Mouse (Mus musculus): ENCODE results near the gene Ptp4a2. TPM values are rescaled to one million over a fixed set of nuclear protein-coding genes. Genes with fewer than 3 reads are reported as not detected.
"Not testable (repeated sequence)": the region's sequence is repeated elsewhere in the genome, so short reads cannot be mapped to it uniquely, and the experiment has no call there.

Gene Ptp4a2
- polyA plus RNA-seq, 1 experiment from 2014 or later: 332 TPM

GRCm38 (mm10) chr4:129855051-129855970, 44.3 kb downstream of the Ptp4a2 start:
- H3K27ac ChIP-seq: no peak overlapping the region
- H3K9ac ChIP-seq: no peak overlapping the region
- H3K36me3 ChIP-seq: peaks cover 16% of the 10 kb centered on the region
- WGBS: 80% methylated on average over 16 of the region's 16 CpGs
- no peak for ATAC-seq (ENCODE audit: insufficient number of reproducible peaks, insufficient read depth, low FRiP score, low TSS enrichment)
- no peak overlapping the region for H3K4me3 ChIP-seq
- H3K4me2 ChIP-seq (replicated peaks): no peak overlapping the region
- no peaks in the 10 kb centered on the region for H3K27me3 ChIP-seq
- H3K4me1 ChIP-seq: 0 out of 2 replicates have a peak, but pooled peaks cover 10% of the 10 kb centered on the region
- no peaks in the 10 kb centered on the region for H3K9me3 ChIP-seq

DNA sequence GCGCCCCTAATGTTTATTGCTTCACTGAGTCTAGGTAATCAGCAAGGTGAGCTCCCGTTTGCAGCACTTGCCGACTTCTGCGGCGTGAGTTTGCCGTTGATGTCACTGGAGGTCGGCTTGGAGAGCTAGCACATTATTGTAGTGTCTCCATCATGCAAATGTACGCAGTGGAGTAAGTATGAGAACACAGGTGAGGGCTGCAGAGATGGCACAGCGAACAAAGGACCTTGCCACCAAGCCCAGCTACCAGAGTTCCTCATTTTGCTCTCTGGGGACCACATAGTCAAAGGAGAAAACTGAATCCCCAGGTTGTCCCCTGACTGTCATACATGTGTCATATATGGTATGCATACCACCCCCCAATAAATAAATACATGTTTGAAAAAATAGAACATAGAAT, 49.4 kb downstream of the Ptp4a2 start:
- no peak for ATAC-seq (ENCODE audit: insufficient number of reproducible peaks, insufficient read depth, low FRiP score, low TSS enrichment)
- Histone ChIP-seq H3K27me3 (no peaks in the 10 kb centered on the region), H3K4me3 (no peak overlapping the region), H3K27ac (no peak overlapping the region), H3K4me1 (0 out of 2 replicates have a peak, but pooled peaks cover 4% of the 10 kb centered on the region), H3K4me2 (replicated peaks) (no peak overlapping the region), H3K9ac (no peak overlapping the region), H3K36me3 (0 out of 2 replicates have a peak, but pooled peaks cover 4% of the 10 kb centered on the region), H3K9me3 (no peaks in the 10 kb centered on the region)
- 92% methylated on average over 9 of the region's 9 CpGs for WGBS

- 0 out of 2 replicates have a peak, but pooled peaks cover 4% of the 10 kb centered on the region for H3K36me3 ChIP-seq
- H3K4me1 ChIP-seq: no peaks in the 10 kb centered on the region
- H3K9ac ChIP-seq: no peak overlapping the region
- no peak overlapping the region for H3K4me2 ChIP-seq (replicated peaks)
- no peak for ATAC-seq (ENCODE audit: insufficient number of reproducible peaks, insufficient read depth, low FRiP score, low TSS enrichment)
- WGBS: 81% methylated on average over 8 of the region's 8 CpGs
- no peaks in the 10 kb centered on the region for H3K27me3 ChIP-seq
- H3K27ac ChIP-seq: no peak overlapping the region
- no peak overlapping the region for H3K4me3 ChIP-seq
- H3K9me3 ChIP-seq: no peaks in the 10 kb centered on the region
These were observed 50.4 kb downstream of the Ptp4a2 start for GRCm38 (mm10) chr4:129861400-129861799.

DNA sequence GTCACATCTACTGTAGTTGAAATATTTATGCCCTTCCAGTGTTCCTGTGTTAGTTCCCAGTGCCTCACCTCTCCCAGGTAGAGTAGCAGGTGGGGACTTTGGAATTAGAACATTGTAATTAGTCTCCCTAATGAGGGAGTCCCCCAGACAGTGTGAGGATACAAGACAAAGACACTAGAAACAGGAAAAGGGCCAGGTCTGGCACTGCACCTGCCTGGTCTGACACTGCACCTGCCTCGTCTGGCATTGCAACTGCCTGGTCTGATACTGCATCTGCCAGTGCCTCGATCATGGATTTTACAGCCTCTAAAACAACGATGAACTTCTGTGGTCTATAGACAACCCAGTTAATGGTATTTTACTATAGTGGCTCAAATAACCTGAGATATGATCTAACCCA, 51.3 kb downstream of the Ptp4a2 start:
- WGBS: 81% methylated on average over 3 of the region's 3 CpGs
- H3K27me3 ChIP-seq: no peaks in the 10 kb centered on the region
- no peak overlapping the region for H3K4me2 ChIP-seq (replicated peaks)
- no peaks in the 10 kb centered on the region for H3K9me3 ChIP-seq
- no peaks in the 10 kb centered on the region for H3K4me1 ChIP-seq
- no peak for ATAC-seq (ENCODE audit: insufficient number of reproducible peaks, insufficient read depth, low FRiP score, low TSS enrichment)
- H3K36me3 ChIP-seq: 0 out of 2 replicates have a peak, but pooled peaks cover 4% of the 10 kb centered on the region
- H3K4me3 ChIP-seq: no peak overlapping the region
- H3K27ac ChIP-seq: no peak overlapping the region
- no peak overlapping the region for H3K9ac ChIP-seq

- 95% methylated on average over 5 of the region's 5 CpGs for WGBS
- H3K27me3 ChIP-seq; H3K36me3 ChIP-seq; H3K9me3 ChIP-seq; H3K27ac ChIP-seq; H3K4me1 ChIP-seq; H3K9ac ChIP-seq; H3K4me2 ChIP-seq (replicated peaks); ATAC-seq (ENCODE audit: insufficient number of reproducible peaks, insufficient read depth, low FRiP score, low TSS enrichment); H3K4me3 ChIP-seq: not testable (repeated sequence)
These were observed 55.2 kb downstream of the Ptp4a2 start for GRCm38 (mm10) chr4:129866171-129866570.

DNA sequence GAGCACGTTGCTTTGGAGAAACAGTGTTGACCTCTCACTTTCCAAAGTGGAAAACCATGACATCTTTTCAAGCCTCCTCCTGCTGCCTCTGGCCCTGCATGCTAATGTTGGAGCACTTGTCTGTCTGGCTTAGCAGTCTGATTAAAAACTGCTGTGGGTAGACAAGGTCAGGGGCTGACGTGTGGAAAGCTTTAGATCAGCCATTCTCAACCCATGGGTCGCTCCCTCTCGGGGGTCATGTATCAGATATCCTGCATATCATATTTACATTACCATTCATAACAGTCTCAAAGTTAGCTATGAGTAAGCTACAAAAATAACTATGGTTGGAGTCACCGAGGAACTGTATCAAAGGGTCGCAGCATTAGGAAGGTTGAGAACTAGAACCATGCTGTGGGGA, 57.2 kb downstream of the Ptp4a2 start:
- no peak overlapping the region for H3K9ac ChIP-seq
- 35% methylated on average over 6 of the region's 6 CpGs for WGBS
- no peak overlapping the region for H3K4me2 ChIP-seq (replicated peaks)

DNA sequence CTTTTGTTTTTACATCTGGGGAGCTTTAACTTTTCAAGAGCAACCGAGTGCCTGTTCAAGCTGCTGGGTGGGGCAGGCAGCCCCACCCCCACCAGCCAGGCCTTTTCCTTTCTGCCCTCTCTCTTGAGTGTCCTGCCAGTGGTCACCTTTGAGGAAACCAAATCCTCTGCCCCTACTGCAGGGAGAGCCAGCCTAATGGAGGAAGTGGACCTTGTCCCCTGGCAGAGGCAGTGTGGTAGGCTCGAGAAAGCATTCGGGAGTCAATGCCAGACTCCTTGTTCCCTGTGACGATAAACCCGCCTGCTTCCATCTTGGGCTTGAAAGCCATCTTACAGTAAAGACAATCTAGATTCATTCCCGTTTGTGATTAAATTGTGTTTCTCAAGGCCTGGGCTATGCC, 59.5 kb downstream of the Ptp4a2 start:
- no peak overlapping the region for H3K27ac ChIP-seq
- WGBS: 77% methylated on average over 6 of the region's 6 CpGs
- H3K9me3 ChIP-seq: no peaks in the 10 kb centered on the region
- no peaks in the 10 kb centered on the region for H3K36me3 ChIP-seq
- H3K4me1 ChIP-seq: peaks cover 9% of the 10 kb centered on the region
- no peak overlapping the region for H3K4me2 ChIP-seq (replicated peaks)
- no peak overlapping the region for H3K9ac ChIP-seq
- no peak for ATAC-seq (ENCODE audit: insufficient number of reproducible peaks, insufficient read depth, low FRiP score, low TSS enrichment)
- H3K4me3 ChIP-seq: no peak overlapping the region
- H3K27me3 ChIP-seq: no peaks in the 10 kb centered on the region

More for the DNA sequence above, 57.2 kb downstream of the Ptp4a2 start:
- Histone ChIP-seq H3K4me1 (peaks cover 9% of the 10 kb centered on the region), H3K27ac (0 out of 2 replicates have a peak overlapping the region, but pooled peaks have one; percentile 23), H3K36me3 (no peaks in the 10 kb centered on the region), H3K27me3 (no peaks in the 10 kb centered on the region), H3K9me3 (no peaks in the 10 kb centered on the region), H3K4me3 (no peak overlapping the region)
- no peak for ATAC-seq (ENCODE audit: insufficient number of reproducible peaks, insufficient read depth, low FRiP score, low TSS enrichment)

DNA sequence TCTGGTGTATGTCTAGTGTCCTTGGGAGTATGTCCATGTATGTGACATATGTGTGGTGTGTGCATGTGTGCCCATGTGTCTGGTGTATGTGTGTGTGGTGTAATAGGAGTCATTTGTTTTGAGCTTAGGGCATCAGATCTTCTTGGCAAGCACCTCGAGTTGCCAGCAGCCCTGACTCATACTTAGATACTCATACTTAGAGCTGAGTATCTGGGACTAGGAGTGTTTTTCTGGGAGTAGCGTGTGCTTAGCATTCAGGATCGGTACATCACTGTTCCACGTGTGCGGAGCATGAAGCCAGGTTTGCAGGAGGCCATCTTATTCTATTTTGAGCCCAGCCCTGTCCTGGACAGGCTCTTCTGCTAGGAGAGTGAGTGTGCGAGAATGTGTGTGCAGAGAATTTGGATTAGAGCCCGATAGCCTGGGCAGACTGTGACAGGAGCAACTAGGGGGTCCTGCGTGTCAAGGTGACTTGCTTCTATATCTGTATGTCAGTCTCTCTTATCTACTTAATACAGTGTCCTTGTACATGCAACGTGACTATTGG, 61.4 kb downstream of the Ptp4a2 start:
- Histone ChIP-seq H3K9ac (no peak overlapping the region), H3K4me2 (replicated peaks) (no peak overlapping the region)
- WGBS: 87% methylated on average over 9 of the region's 9 CpGs

GRCm38 (mm10) chr4:129874805-129875204, 63.8 kb downstream of the Ptp4a2 start:
- Histone ChIP-seq H3K27me3 (no peaks in the 10 kb centered on the region), H3K27ac (no peak overlapping the region), H3K9ac (no peak overlapping the region), H3K4me2 (replicated peaks) (no peak overlapping the region), H3K9me3 (no peaks in the 10 kb centered on the region), H3K4me1 (peaks cover 20% of the 10 kb centered on the region), H3K4me3 (no peak overlapping the region), H3K36me3 (no peaks in the 10 kb centered on the region)
- 88% methylated on average over 10 of the region's 10 CpGs for WGBS
- ATAC-seq (ENCODE audit: insufficient number of reproducible peaks, insufficient read depth, low FRiP score, low TSS enrichment): no peak

More for the DNA sequence above, 61.4 kb downstream of the Ptp4a2 start:
- no peaks in the 10 kb centered on the region for H3K9me3 ChIP-seq
- no peak overlapping the region for H3K4me3 ChIP-seq
- H3K36me3 ChIP-seq: no peaks in the 10 kb centered on the region
- ATAC-seq (ENCODE audit: insufficient number of reproducible peaks, insufficient read depth, low FRiP score, low TSS enrichment): no peak
- H3K4me1 ChIP-seq: peaks cover 18% of the 10 kb centered on the region
- H3K27ac ChIP-seq: no peak overlapping the region
- H3K27me3 ChIP-seq: no peaks in the 10 kb centered on the region

DNA sequence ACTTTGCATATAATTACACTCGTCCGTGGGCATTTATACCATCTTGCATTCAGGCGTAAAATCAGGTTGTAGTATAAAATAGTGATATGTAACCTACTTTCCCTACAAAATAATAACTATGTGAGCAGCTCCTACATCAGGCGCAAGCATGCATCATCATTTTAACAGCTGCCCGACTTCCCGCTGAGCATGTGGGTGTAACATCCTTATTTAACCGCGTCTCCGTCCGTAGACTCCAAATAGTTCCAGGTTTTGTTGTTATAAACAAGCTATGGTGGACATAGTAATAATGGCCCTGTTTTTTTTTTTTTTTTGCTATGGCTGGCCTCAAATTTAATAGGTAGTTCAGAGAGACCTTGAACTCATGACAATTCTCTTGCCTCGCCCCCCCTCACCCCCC, 64.4 kb downstream of the Ptp4a2 start:
- H3K4me3 ChIP-seq: no peak overlapping the region
- ATAC-seq (ENCODE audit: insufficient number of reproducible peaks, insufficient read depth, low FRiP score, low TSS enrichment): no peak
- no peak overlapping the region for H3K9ac ChIP-seq
- H3K27ac ChIP-seq: no peak overlapping the region
- no peak overlapping the region for H3K4me2 ChIP-seq (replicated peaks)
- WGBS: 85% methylated on average over 11 of the region's 11 CpGs
- no peaks in the 10 kb centered on the region for H3K36me3 ChIP-seq
- H3K9me3 ChIP-seq: no peaks in the 10 kb centered on the region
- H3K27me3 ChIP-seq: no peaks in the 10 kb centered on the region
- H3K4me1 ChIP-seq: peaks cover 20% of the 10 kb centered on the region

- H3K4me1 ChIP-seq: peaks cover 31% of the 10 kb centered on the region
- H3K4me2 ChIP-seq (replicated peaks): peak overlapping the region; percentile 50
- peak overlapping the region; percentile 28 for H3K4me3 ChIP-seq
- no peaks in the 10 kb centered on the region for H3K36me3 ChIP-seq
- 10% methylated on average over 21 of the region's 21 CpGs for WGBS
- no peaks in the 10 kb centered on the region for H3K9me3 ChIP-seq
- H3K9ac ChIP-seq: peak overlapping the region; percentile 21
- peak overlapping the region; percentile 78 for H3K27ac ChIP-seq
- no peaks in the 10 kb centered on the region for H3K27me3 ChIP-seq
- ATAC-seq (ENCODE audit: insufficient number of reproducible peaks, insufficient read depth, low FRiP score, low TSS enrichment): peak; percentile 64; the same call in 1 of the 2 replicates
These were observed 66.1 kb downstream of the Ptp4a2 start for GRCm38 (mm10) chr4:129876831-129877764.
